Mouse (Mus musculus) kidney, adult 8-10 months (tissue): Measurements from ENCODE around the gene Epha8.

Experiments used
- DNase-seq, 2 experiments: peaks; one replicate each; pipeline ENCODE4 v3.0.0; 2022

Epha8 gene

GRCm38 (mm10) chr4:136949266-136949989, 7.2 kb downstream of the Epha8 start:
- no peak for DNase-seq

GRCm38 (mm10) chr4:136945397-136945796, 11.2 kb downstream of the Epha8 start:
- no peak for DNase-seq

- DNase-seq = no peak
Measured at GRCm38 (mm10) chr4:136944558-136945350, 11.9 kb downstream of the Epha8 start.

GRCm38 (mm10) chr4:136943175-136943574, 13.4 kb downstream of the Epha8 start:
- DNase-seq = no peak

GRCm38 (mm10) chr4:136942761-136943160, 13.9 kb downstream of the Epha8 start:
- DNase-seq = no peak

- no peak for DNase-seq
Measured at GRCm38 (mm10) chr4:136937935-136938334, 18.7 kb downstream of the Epha8 start.

- DNase-seq = no peak
Measured at GRCm38 (mm10) chr4:136937344-136937743, 19.3 kb downstream of the Epha8 start.

- no peak for DNase-seq
Measured at GRCm38 (mm10) chr4:136934746-136935613, 21.6 kb downstream of the Epha8 start.

- DNase-seq = no peak
Measured at GRCm38 (mm10) chr4:136930474-136930873, 26.1 kb downstream of the Epha8 start.

- peak; percentile 14 to 30 for DNase-seq
Measured at GRCm38 (mm10) chr4:136928928-136929327, 27.7 kb downstream of the Epha8 start.

GRCm38 (mm10) chr4:136925804-136926203, 30.8 kb downstream of the Epha8 start:
- no peak for DNase-seq

- peak; percentile 34 to 74 for DNase-seq
Measured at GRCm38 (mm10) chr4:136924529-136924928, 32.1 kb downstream of the Epha8 start.

GRCm38 (mm10) chr4:136919526-136919925, 37.1 kb downstream of the Epha8 start:
- no peak for DNase-seq

GRCm38 (mm10) chr4:136918834-136919233, 37.8 kb downstream of the Epha8 start:
- DNase-seq = no peak

GRCm38 (mm10) chr4:136917165-136917524, 39.5 kb downstream of the Epha8 start:
- no peak for DNase-seq

- no peak for DNase-seq
Measured at GRCm38 (mm10) chr4:136916359-136917164, 40.1 kb downstream of the Epha8 start.

- DNase-seq = no peak
Measured at GRCm38 (mm10) chr4:136912841-136913240, 43.8 kb downstream of the Epha8 start.

- no peak for DNase-seq
Measured at GRCm38 (mm10) chr4:136911804-136912203, 44.8 kb downstream of the Epha8 start.

GRCm38 (mm10) chr4:136911211-136911646, 45.4 kb downstream of the Epha8 start:
- no peak for DNase-seq

GRCm38 (mm10) chr4:136907809-136908208, 48.8 kb downstream of the Epha8 start:
- DNase-seq = no peak

GRCm38 (mm10) chr4:136907033-136907432, 49.6 kb downstream of the Epha8 start:
- peak; percentile 15 to 42 for DNase-seq
